Comparison of ENCODE assay signal across 9 mouse cellular contexts in the genomic region with DNA sequence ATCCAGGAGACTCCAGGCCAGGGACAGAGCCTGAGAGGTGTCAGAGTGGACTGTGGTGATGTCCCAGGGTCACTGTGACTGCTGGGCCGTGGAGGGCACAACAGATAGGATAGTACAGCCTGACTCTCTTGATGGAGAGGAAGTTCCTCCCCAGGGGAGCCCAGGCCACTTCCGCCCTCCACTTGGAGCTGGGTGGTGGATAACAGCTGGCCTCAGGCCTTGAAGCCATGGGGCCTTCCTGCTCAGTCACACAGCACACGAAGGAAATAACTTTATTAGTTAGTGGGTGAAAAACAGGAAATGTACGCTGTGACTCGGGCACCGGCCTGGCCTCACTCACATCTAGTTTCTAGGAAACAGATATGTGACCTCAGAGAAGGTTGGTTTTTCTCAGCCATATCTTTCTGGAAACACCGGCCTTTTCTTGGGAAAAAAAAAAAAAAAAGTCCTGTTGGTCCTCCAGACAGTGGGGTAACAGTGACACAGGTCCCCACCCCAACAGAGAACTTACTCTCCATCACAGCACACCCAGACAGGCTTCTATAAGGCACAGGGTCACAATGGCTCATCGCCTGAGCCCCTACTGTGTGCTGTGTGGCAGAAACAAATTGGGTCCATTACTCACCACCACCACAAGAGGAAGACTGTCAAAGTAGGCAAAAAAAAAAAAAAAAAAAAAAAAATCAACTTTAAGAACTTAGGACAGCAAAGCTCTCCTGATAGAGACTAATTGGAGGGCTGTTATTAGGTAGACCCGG.
DNase-seq lines count a peak whose midpoint lies in the region; ATAC-seq and TF ChIP-seq lines count a peak whose summit lies in the region.
"Had no signal": no experiment of that assay in that cellular context is flagged by ENCODE, and none has a peak within 500 bp of the region (broad histone marks: within the 10 kb centered on the region; RNA-seq: fewer than 3 reads in every experiment).

No protein-coding gene starts in this region.

- peak; percentile 44; the same call in 1 of the 2 replicates for ATAC-seq in kidney, embryonic 14.5 days (ENCODE audit: low FRiP score, low TSS enrichment)
- peak; percentile 83 for ATAC-seq in megakaryocyte progenitor cell, adult 5-6 weeks (replicated peaks; ENCODE audit: poor library complexity)

- no peaks in the 10 kb centered on the region; a peak in 2 of 4 replicates for H3K27me3 ChIP-seq in MEL (ENCODE audit: control insufficient read depth in 1 of 2, insufficient read depth in 2 of 2, low read length in 2 of 2)
- no peaks in the 10 kb centered on the region for H3K27me3 ChIP-seq in kidney, embryonic 14.5 days (ENCODE audit: control insufficient read depth, insufficient read depth, low read length)
- H3K27me3 ChIP-seq: hindbrain, embryonic 15.5 days had no signal

- WGBS in kidney, embryonic 14.5 days: 62% methylated on average over 9 of the region's 9 CpGs

- no peak overlapping the region for H3K4me2 ChIP-seq in kidney, embryonic 14.5 days (replicated peaks; ENCODE audit: low read depth, low read length)
- H3K4me2 ChIP-seq: hindbrain, embryonic 15.5 days had no signal

- H3K9ac ChIP-seq in MEL (ENCODE audit: control insufficient read depth, low read depth, low read length, poor library complexity, severe bottlenecking): no peak overlapping the region
- no peak overlapping the region for H3K9ac ChIP-seq in kidney, embryonic 14.5 days (ENCODE audit: low read depth, low read length)
- H3K9ac ChIP-seq: hindbrain, embryonic 15.5 days had no signal

- no peak overlapping the region for H3K4me3 ChIP-seq in MEL (ENCODE audit: control insufficient read depth in 1 of 2, insufficient read depth in 1 of 2, low read depth in 2 of 2, low read length in 2 of 2)
- H3K4me3 ChIP-seq in kidney, embryonic 14.5 days (ENCODE audit: low read length): no peak overlapping the region
- H3K4me3 ChIP-seq: hindbrain, embryonic 15.5 days had no signal

- TF ChIP-seq EP300 in MEL (IDR thresholded peaks at IDR 0.05; ENCODE audit: low read depth in 1 of 2, low read length in 2 of 2): no peak

- peak; percentile 15 for DNase-seq in MEL (ENCODE audit: low read depth, low spot score)
- DNase-seq in heart, adult 8-10 months (ENCODE audit: low spot score): peak; percentile 70
- DNase-seq in yolk sac, embryonic 10.5 days (ENCODE audit: low spot score): no peak
- DNase-seq in neural tube, embryonic 10.5 days (ENCODE audit: extremely low spot score, low spot score): no peak
- DNase-seq in MN1 (ENCODE audit: low spot score): no peak
- no peak for DNase-seq in frontal cortex, adult 2 months (ENCODE audit: extremely low spot score in 1 of 2, low spot score in 1 of 2)

- no peak for TF ChIP-seq POLR2A in MEL (IDR thresholded peaks at IDR 0.05; ENCODE audit: control insufficient read depth in 1 of 2, insufficient read depth in 1 of 2, low read depth in 1 of 2, low read length in 2 of 2, poor library complexity in 1 of 2)

- no peaks in the 10 kb centered on the region for H3K79me2 ChIP-seq in MEL (ENCODE audit: control insufficient read depth, insufficient read depth, low read length, poor library complexity)

- H3K36me3 ChIP-seq in MEL (ENCODE audit: control insufficient read depth in 1 of 2, insufficient read depth in 2 of 2, low read length in 2 of 2): no peaks in the 10 kb centered on the region
- H3K36me3 ChIP-seq in kidney, embryonic 14.5 days (ENCODE audit: control insufficient read depth, insufficient read depth, low read length): no peaks in the 10 kb centered on the region
- H3K36me3 ChIP-seq: hindbrain, embryonic 15.5 days had no signal

- H3K27ac ChIP-seq in MEL (ENCODE audit: control insufficient read depth, low read depth, low read length): no peak overlapping the region
- peak overlapping the region; percentile 24; the same call in 1 of the 2 replicates for H3K27ac ChIP-seq in kidney, embryonic 14.5 days (ENCODE audit: low read depth, low read length)
- H3K27ac ChIP-seq: hindbrain, embryonic 15.5 days had no signal

- TF ChIP-seq CTCF in MEL (IDR thresholded peaks at IDR 0.05 in 2 of 3, conservative IDR thresholded peaks at IDR 0.05 in 1 of 3; ENCODE audit: control insufficient read depth in 1 of 3, insufficient read depth in 1 of 3, low read depth in 2 of 3, low read length in 3 of 3, poor library complexity in 1 of 3, severe bottlenecking in 1 of 3): no peak

- no peaks in the 10 kb centered on the region for H3K4me1 ChIP-seq in MEL (ENCODE audit: control insufficient read depth in 1 of 2, insufficient read depth in 2 of 2, low read length in 2 of 2)
- H3K4me1 ChIP-seq in kidney, embryonic 14.5 days (ENCODE audit: control insufficient read depth, insufficient read depth, low read length): 0 out of 2 replicates have a peak, but pooled peaks cover 6% of the 10 kb centered on the region
- H3K4me1 ChIP-seq: hindbrain, embryonic 15.5 days had no signal

- no peaks in the 10 kb centered on the region for H3K9me3 ChIP-seq in MEL (replicated peaks; ENCODE audit: insufficient read depth, low read length)
- no peaks in the 10 kb centered on the region for H3K9me3 ChIP-seq in kidney, embryonic 14.5 days (ENCODE audit: control insufficient read depth, low read length)
- H3K9me3 ChIP-seq: hindbrain, embryonic 15.5 days had no signal

- TF ChIP-seq RAD21 in MEL (IDR thresholded peaks at IDR 0.05; ENCODE audit: low read depth, low read length): no peak

TF ChIP-seq in MEL, 35 proteins besides CTCF, POLR2A, EP300 and RAD21:
- TF ChIP-seq ZC3H11A (IDR thresholded peaks at IDR 0.05; ENCODE audit: low read depth, low read length) (no peak), SIN3A (IDR thresholded peaks at IDR 0.05; ENCODE audit: low read length) (no peak), GATA1 (IDR thresholded peaks at IDR 0.05; ENCODE audit: low read depth, low read length) (no peak), MAX (IDR thresholded peaks at IDR 0.05; ENCODE audit: low read length) (no peak), BHLHE40 (IDR thresholded peaks at IDR 0.05; ENCODE audit: borderline replicate concordance, low read depth, low read length) (no peak), ZNF384 (IDR thresholded peaks at IDR 0.05; ENCODE audit: low read depth, low read length) (no peak), KAT2A (conservative IDR thresholded peaks at IDR 0.05; ENCODE audit: low read depth, low read length) (no peak), UBTF (IDR thresholded peaks at IDR 0.05; ENCODE audit: borderline replicate concordance, insufficient read depth, low read depth, low read length) (no peak), MAFK (IDR thresholded peaks at IDR 0.05; ENCODE audit: borderline replicate concordance, low read depth, low read length) (no peak), SMC3 (IDR thresholded peaks at IDR 0.05; ENCODE audit: low read depth, low read length) (no peak), USF1 (IDR thresholded peaks at IDR 0.05; ENCODE audit: low read depth, low read length) (no peak), CHD1 (IDR thresholded peaks at IDR 0.05; ENCODE audit: low read depth, low read length) (no peak), TCF12 (IDR thresholded peaks at IDR 0.05; ENCODE audit: low read depth, low read length) (no peak), USF2 (IDR thresholded peaks at IDR 0.05; ENCODE audit: borderline replicate concordance in 1 of 2, insufficient read depth in 1 of 2, low read depth in 1 of 2, low read length in 2 of 2) (no peak), HCFC1 (IDR thresholded peaks at IDR 0.05; ENCODE audit: low read depth, low read length) (no peak)

Comparison
In these comparisons a context has a peak if more than half of its experiments do, and no peak if none do; other contexts are left out.
1. DNase-seq: peak in MEL (single experiment) and heart, adult 8-10 months (single experiment); none in yolk sac, embryonic 10.5 days (single experiment), neural tube, embryonic 10.5 days (single experiment), MN1 (single experiment) and frontal cortex, adult 2 months (0 of 2).